Mouse (Mus musculus) liver, embryonic 13.5 days (tissue): Measurements from ENCODE around the gene Lrrc19. TPM values are rescaled to one million over a fixed set of nuclear protein-coding genes. Genes with fewer than 3 reads are reported as not detected.

Source experiments
- ATAC-seq: fragments of 200-750 bp; cut with Nextera tagmentation; 2 replicates; pipeline ENCODE4 v1.8.0; 2017; ENCODE audit warnings: low read depth, mild to moderate bottlenecking, moderate number of reproducible peaks, moderate library complexity
- DNase-seq: peaks from one replicate; pipeline ENCODE4 v3.0.0; 2022
- H3K27ac ChIP-seq: fragments of 300-500 bp; sonication (generic); 2 replicates; pipeline ENCODE4 v1.5.1; 2015; ENCODE audit warnings: moderate library complexity, mild to moderate bottlenecking, inconsistent platforms
- H3K27me3 ChIP-seq: fragments of 300-500 bp; sonication (generic); 2 replicates; pipeline ENCODE4 v1.6.1; 2015; ENCODE audit warnings: mild to moderate bottlenecking, inconsistent platforms
- H3K36me3 ChIP-seq: fragments of 300-500 bp; sonication (generic); 2 replicates; pipeline ENCODE4 v1.6.1; 2015; ENCODE audit warnings: mild to moderate bottlenecking, inconsistent platforms
- H3K4me1 ChIP-seq: fragments of 300-500 bp; sonication (generic); replicated peaks from 2 replicates; pipeline ENCODE4 v1.6.1; 2015; ENCODE audit warnings: inconsistent platforms
- H3K4me2 ChIP-seq: fragments of 300-500 bp; sonication (generic); 2 replicates; pipeline ENCODE4 v1.6.1; 2015; ENCODE audit warnings: inconsistent platforms, mild to moderate bottlenecking, moderate library complexity
- H3K4me3 ChIP-seq: fragments of 300-500 bp; sonication (generic); replicated peaks from 2 replicates; pipeline ENCODE4 v1.5.1; 2015; ENCODE audit warnings: mild to moderate bottlenecking, inconsistent platforms
- H3K9ac ChIP-seq: fragments of 300-500 bp; sonication (generic); 2 replicates; pipeline ENCODE4 v1.6.1; 2015; ENCODE audit warnings: mild to moderate bottlenecking, inconsistent platforms
- H3K9me3 ChIP-seq: fragments of 300-500 bp; sonication (generic); replicated peaks from 2 replicates; pipeline ENCODE4 v1.6.1; 2016; ENCODE audit warnings: inconsistent platforms
- WGBS: fragments of 180-500 bp; shearing (Covaris S2); methylation state at CpG from one replicate; pipeline ENCODE4 v1.1.7; 2015; ENCODE audit not compliant: insufficient replicate concordance; 5-methylcytosine and 5-hydroxymethylcytosine counted together
- polyA plus RNA-seq: library from polyadenylated mRNA; unstranded; fragments of >200 nt; fragmentation: Nextera tagmentation; extraction: Ambion mirVana; gene quantifications from 2 replicates; pipeline ENCODE4 v1.2.1, GENCODE M21; 2015

Gene Lrrc19
- polyA plus RNA-seq, 1 experiment from 2014 or later, result 0.10 TPM

DNA sequence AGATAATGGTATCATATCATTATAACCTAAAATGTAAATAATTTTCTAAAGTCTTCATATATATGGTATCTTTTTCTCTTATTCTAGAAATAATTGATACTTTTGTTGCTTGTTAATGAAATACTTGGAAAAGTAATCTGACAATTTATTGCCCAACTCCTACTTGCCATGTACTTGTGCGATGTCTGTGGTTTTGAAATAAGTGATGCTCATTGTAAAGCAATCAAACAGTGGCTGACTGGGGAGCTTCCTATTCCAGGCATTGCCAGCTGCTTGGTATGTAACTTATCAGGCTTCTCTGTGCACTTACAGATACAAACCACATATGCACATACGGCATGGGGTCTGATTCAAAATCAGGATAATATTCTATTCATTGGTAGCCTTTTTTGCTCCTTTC lies 29.9 kb downstream of the Lrrc19 start:
- H3K9ac ChIP-seq, result no peak overlapping the region
- DNase-seq (no peak), ATAC-seq (no peak)
- no peaks in the 10 kb centered on the region for H3K36me3 ChIP-seq
- no peak overlapping the region for H3K4me3 ChIP-seq
- H3K27me3 ChIP-seq, result no peaks in the 10 kb centered on the region
- H3K9me3 ChIP-seq, result no peaks in the 10 kb centered on the region
- WGBS, result 64% methylated on average over 2 of the region's 2 CpGs
- H3K4me1 ChIP-seq, result peaks cover under 1% of the 10 kb centered on the region
- no peak overlapping the region for H3K4me2 ChIP-seq
- no peak overlapping the region for H3K27ac ChIP-seq

DNA sequence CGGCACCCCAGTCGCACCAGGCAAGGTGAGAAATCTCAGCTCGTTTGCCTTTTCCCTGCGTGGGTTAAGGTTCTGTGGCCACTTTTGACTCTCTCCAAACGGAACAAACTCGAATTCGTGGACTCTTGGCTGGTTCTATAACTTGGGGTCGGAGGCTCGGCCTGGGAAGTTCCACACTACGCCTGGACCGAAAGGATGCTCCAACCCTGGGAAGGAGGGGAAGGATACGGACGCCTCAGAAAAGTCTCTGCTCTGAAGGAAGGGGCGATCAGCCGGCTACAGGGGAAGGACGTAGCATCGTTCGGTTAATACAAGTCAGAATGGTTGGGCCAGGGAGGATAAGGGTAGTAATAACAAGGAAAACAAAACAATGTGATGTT lies 35.3 kb downstream of the Lrrc19 start:
- Histone ChIP-seq H3K9ac (peak overlapping the region; percentile 71), H3K9me3 (no peaks in the 10 kb centered on the region), H3K27ac (no peak overlapping the region; the same call in 1 of the 2 replicates), H3K4me3 (peak overlapping the region; percentile 72), H3K4me2 (peak overlapping the region; percentile 92), H3K27me3 (no peaks in the 10 kb centered on the region), H3K4me1 (peaks cover 14% of the 10 kb centered on the region), H3K36me3 (no peaks in the 10 kb centered on the region)
- ATAC-seq (peak; percentile 45), DNase-seq (no peak)
- 1% methylated on average over 18 of the region's 18 CpGs for WGBS

DNA sequence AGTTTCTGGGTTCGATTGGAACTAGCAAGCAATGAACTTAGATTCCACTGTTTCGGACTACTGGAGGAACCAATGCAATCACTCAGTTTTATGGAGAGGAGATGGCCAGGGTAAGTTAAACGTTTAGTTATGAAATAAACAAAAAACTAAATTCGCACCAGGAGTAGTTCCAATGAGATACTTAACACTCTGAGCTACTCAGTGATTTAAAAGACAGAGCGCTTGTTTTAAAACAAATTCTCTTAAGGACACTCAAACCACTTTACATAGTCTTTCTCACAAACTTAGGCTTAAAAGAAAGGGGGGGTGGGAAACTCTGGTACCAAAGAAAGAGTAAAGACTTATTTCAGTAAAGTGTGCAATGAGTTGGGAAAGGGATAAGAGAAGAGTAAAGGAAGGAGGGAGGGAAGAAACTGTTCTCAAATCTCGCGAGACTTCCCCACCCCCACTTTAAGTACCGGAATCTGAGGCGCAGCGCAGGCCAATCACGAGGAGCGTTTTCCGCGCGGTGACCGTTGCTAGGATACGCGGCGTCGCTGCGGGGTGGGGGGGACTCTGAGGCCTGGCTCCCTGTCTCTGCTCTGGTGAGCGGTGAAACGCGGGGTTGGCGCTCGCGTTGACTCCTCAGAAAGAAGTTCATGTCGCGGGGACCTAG lies 35.8 kb downstream of the Lrrc19 start, which contains the start of gene Ift74:
TSS of gene Ift74 (plus strand) at position 520 of the 655 bp plus-strand sequence.
- DNase-seq (peak; percentile 88), ATAC-seq (peak; percentile 99)
- peak within 1 kb of the TSS; percentile 71 for H3K9ac ChIP-seq
- WGBS, result 4% methylated on average over 29 of the region's 29 CpGs
- no peaks in the 10 kb centered on the region for H3K36me3 ChIP-seq
- peaks cover 14% of the 10 kb centered on the region for H3K4me1 ChIP-seq
- no peak within 1 kb of the TSS; the same call in 1 of the 2 replicates for H3K27ac ChIP-seq
- H3K4me2 ChIP-seq, result peak within 1 kb of the TSS; percentile 92
- peak within 1 kb of the TSS; percentile 72 for H3K4me3 ChIP-seq
- H3K27me3 ChIP-seq, result no peaks in the 10 kb centered on the region
- no peaks in the 10 kb centered on the region for H3K9me3 ChIP-seq

DNA sequence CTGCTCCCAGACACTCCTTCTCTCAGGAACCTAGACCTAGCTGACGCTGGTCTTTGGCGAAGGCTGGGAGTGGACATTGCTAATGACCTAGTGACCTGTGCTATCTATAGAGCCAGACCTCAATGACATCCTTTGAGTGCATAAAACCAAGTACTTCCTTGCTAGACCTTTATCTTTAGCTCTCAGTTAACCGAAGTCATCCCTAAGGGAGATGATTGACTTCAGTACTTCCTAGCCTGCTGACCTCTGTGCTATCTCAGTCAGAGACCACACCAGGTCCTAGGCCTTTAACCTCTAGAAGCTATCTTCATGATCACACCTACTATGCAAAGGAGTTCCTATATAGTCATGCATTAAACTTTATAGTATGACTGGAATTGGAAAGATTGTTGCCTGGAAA lies 39.6 kb downstream of the Lrrc19 start:
- H3K9me3 ChIP-seq, result no peaks in the 10 kb centered on the region
- no peak for DNase-seq
- no peaks in the 10 kb centered on the region for H3K36me3 ChIP-seq
- 18% methylated on average over 3 of the region's 3 CpGs for WGBS
- no peak overlapping the region for H3K4me3 ChIP-seq
- no peak overlapping the region for H3K27ac ChIP-seq
- H3K27me3 ChIP-seq, result no peaks in the 10 kb centered on the region
- no peak overlapping the region for H3K9ac ChIP-seq
- peaks cover 14% of the 10 kb centered on the region for H3K4me1 ChIP-seq
- ATAC-seq, result no peak
- H3K4me2 ChIP-seq, result no peak overlapping the region

DNA sequence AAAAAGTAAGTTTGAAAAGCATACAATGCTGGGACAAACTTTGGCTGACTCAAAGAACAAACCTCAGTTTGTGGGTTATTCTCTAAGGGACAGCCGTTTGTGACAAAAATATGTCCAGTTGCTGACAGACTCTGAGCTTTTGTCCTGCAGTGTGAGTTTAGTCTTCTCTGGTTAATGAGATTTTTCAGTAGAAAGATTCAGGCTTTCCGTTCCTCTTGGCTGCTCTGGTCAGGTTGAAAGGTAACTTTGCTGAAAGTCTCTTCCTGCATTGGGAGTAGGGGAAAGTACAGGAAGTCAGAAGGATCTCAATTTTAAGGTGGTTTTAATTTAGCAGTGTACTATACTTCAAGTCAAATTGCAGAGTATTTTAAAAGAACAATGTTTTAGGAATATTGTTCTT lies 44.4 kb downstream of the Lrrc19 start:
- Histone ChIP-seq H3K4me3 (no peak overlapping the region), H3K4me2 (no peak overlapping the region), H3K9ac (no peak overlapping the region), H3K9me3 (no peaks in the 10 kb centered on the region), H3K36me3 (no peaks in the 10 kb centered on the region), H3K27ac (no peak overlapping the region), H3K4me1 (peaks cover 33% of the 10 kb centered on the region), H3K27me3 (no peaks in the 10 kb centered on the region)
- 72% methylated on average over 2 of the region's 2 CpGs for WGBS
- ATAC-seq, result no peak
- no peak for DNase-seq

DNA sequence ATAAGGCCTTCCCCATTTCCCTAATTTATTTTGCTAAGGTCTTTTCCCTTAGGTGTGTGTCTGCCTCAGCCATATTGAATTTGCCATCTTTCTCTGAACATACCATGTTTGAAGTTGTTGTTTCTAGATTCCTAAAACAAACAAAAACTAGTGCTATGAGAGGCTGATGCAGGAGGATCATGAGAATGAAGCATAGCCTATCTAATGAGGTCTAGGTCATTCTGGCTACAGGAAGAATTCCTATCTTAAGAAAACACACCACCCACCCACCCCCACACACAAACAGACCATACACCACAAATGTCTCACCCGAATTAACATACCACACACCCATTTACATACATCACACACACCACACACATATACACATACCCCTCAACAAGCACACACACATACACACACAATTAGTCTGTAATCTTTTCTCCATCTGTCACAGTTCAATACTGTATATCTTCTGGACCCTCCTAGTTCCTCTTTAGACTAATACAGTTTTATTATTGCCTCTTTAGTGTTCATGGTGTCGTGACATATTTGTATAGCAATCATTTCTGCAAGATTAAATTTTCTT lies 45.4 kb downstream of the Lrrc19 start:
- Histone ChIP-seq H3K9me3 (no peaks in the 10 kb centered on the region), H3K27me3 (no peaks in the 10 kb centered on the region), H3K36me3 (no peaks in the 10 kb centered on the region), H3K27ac (no peak overlapping the region), H3K9ac (peak overlapping the region; percentile 93; the same call in 1 of the 2 replicates), H3K4me3 (peak overlapping the region; percentile 99; the same call in 1 of the 2 replicates), H3K4me2 (peak overlapping the region; percentile 85), H3K4me1 (peaks cover 32% of the 10 kb centered on the region)
- ATAC-seq (no peak), DNase-seq (no peak)
- WGBS, result 55% methylated on average over 2 of the region's 2 CpGs

DNA sequence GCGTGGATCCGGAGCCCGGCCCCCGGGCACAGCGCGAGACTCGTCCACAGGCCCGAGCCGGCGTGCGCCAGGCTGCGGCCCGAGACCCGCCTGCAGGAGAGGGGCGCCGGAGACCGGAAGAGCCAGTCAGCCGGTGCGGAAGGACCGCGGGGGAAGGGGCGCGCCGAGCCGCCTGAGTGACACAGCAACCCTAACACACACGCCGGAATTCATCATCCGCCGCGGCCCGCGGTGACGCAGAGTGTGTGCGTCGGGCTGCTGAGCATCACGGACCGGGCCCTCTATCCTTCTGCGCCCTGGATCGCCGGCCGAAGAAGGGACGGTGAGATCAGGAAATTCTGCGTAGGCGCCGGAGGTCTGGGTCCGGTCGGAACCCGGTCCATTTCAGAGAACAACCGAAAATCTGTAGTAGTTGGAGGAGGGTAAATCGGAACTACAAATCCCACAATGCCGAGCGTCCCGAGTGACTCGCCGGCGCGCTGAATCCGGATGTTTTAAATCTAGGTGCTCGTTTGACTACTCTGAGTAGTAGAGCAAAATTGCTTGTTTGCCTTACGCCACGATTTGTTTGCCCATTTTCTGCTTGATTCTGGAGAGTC lies 46.8 kb downstream of the Lrrc19 start, which contains the start of gene Plaa:
TSS of gene Plaa (minus strand) at position 214 of the 599 bp plus-strand sequence.
- no peaks in the 10 kb centered on the region for H3K9me3 ChIP-seq
- ATAC-seq (peak; percentile 98), DNase-seq (peak; percentile 82)
- H3K36me3 ChIP-seq, result no peaks in the 10 kb centered on the region
- H3K4me1 ChIP-seq, result peaks cover 32% of the 10 kb centered on the region
- WGBS, result under 1% methylated on average over 60 of the region's 61 CpGs
- peak within 1 kb of the TSS; percentile 99 for H3K4me3 ChIP-seq
- H3K9ac ChIP-seq, result peak within 1 kb of the TSS; percentile 93
- H3K4me2 ChIP-seq, result peak within 1 kb of the TSS; percentile 85
- no peaks in the 10 kb centered on the region for H3K27me3 ChIP-seq
- H3K27ac ChIP-seq, result peak within 1 kb of the TSS; percentile 84

DNA sequence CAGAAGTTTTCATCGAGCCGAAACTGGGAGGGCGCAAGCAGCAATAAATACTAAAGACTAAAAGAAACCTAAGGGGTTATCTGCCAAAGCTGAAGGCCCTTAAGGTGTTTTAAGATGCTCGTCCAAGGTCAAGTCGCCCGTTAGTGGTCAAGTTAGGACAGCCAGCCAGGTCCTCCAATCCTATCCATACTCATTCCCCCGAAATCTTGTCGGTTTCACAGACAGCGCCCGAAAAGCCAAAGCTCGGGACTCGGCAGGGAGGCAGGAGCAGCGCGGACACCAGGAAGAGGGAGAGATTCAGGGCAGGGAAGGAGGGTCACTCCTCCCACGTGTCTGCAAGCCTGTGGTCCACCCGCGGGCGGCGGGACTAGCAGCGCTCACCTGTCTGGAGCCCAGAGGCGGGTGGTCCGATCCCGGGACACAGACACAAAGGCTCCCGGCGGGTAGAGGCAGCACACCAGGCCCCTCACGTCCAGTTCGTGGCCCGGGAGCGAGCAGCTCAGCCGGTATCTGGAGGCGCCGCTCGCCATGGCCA lies 47.4 kb downstream of the Lrrc19 start:
- peak overlapping the region; percentile 93 for H3K9ac ChIP-seq
- peaks cover 32% of the 10 kb centered on the region for H3K4me1 ChIP-seq
- peak overlapping the region; percentile 85 for H3K4me2 ChIP-seq
- 0% methylated on average over 33 of the region's 33 CpGs for WGBS
- DNase-seq, result no peak
- no peaks in the 10 kb centered on the region for H3K36me3 ChIP-seq
- H3K9me3 ChIP-seq, result no peaks in the 10 kb centered on the region
- peak overlapping the region; percentile 99 for H3K4me3 ChIP-seq
- peak; percentile 75 for ATAC-seq
- peak overlapping the region; percentile 84 for H3K27ac ChIP-seq
- no peaks in the 10 kb centered on the region for H3K27me3 ChIP-seq

DNA sequence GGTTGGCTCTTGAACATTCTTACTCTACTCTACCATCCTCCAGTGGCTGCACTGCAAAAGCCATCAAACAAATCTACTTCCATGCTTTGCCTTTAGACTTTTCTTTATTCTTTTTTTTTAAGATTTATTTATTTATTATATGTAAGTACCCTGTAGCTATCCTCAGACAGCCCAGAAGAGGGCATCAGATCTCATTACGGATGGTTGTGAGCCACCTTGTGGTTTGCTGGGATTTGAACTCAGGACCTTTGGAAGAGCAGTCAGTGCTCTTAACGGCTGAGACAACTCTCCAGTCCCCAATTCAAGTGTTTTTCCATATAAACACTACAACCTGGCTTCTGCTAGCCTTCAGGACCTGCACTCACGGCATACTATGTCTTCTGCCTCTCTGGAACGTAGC lies 48.5 kb downstream of the Lrrc19 start:
- no peaks in the 10 kb centered on the region for H3K36me3 ChIP-seq
- peak overlapping the region; percentile 85 for H3K4me2 ChIP-seq
- peak overlapping the region; percentile 99 for H3K4me3 ChIP-seq
- DNase-seq (no peak), ATAC-seq (no peak)
- 75% methylated on average over 4 of the region's 4 CpGs for WGBS
- no peaks in the 10 kb centered on the region for H3K27me3 ChIP-seq
- H3K9ac ChIP-seq, result 0 out of 2 replicates have a peak overlapping the region, but pooled peaks have one; percentile 93
- peaks cover 32% of the 10 kb centered on the region for H3K4me1 ChIP-seq
- H3K9me3 ChIP-seq, result no peaks in the 10 kb centered on the region
- no peak overlapping the region for H3K27ac ChIP-seq

DNA sequence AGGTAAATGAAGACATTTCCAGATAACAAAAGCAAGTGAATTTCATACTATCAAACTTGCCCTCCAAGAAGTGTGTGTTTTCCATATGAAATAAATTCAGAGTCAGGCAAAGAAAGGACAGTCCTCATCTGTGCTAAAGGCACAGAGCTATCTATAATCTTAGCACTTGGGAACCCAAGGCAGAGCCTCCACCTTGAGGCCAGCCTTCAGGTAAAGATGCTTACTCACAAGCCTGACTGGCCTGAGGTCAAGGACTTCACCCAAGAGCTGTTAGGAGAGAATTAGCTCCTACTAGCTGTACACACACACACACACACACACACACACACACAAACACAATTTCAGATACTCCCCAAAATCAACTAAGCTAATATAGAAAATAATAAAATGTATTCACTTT lies 57.2 kb downstream of the Lrrc19 start:
- no peak for ATAC-seq
- H3K36me3 ChIP-seq, result 0 out of 2 replicates have a peak, but pooled peaks cover 5% of the 10 kb centered on the region
- H3K4me3 ChIP-seq, result no peak overlapping the region
- peaks cover 26% of the 10 kb centered on the region for H3K4me1 ChIP-seq
- H3K4me2 ChIP-seq, result no peak overlapping the region
- no peak overlapping the region for H3K27ac ChIP-seq
- no peaks in the 10 kb centered on the region for H3K27me3 ChIP-seq
- H3K9me3 ChIP-seq, result no peaks in the 10 kb centered on the region
- no peak overlapping the region for H3K9ac ChIP-seq
- no peak for DNase-seq

DNA sequence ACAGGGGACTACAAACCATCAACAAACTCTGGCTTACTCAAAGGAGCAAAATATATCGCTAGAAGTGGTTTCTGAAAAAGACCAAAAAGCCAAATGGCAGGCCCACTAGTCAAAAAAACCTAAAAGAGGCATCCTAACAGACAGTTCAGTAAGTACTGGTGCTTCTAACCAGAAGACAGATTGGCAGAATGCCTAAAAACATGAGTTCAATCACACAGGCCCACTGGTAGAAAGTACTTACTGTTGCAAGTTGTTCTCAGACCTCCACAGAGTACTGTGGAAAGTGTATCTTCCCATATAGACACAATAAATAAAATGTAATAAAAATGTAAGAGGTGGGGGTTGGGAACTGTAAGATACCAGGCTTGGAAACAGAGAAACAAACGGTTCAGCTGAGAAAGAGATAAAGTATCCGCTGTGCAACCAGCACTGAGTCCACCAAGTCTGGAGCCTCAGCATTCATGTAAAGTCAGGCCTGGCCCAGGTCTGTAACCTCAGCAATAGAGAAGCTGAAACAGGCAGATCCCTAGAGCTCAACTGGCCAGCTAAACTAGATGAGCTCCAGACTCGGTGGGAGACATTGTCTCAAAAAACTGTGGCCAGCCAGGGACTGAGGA lies 58.1 kb downstream of the Lrrc19 start:
- WGBS, result 40% methylated on average over 4 of the region's 4 CpGs
- DNase-seq (no peak), ATAC-seq (no peak)
- Histone ChIP-seq H3K9me3 (no peaks in the 10 kb centered on the region), H3K27me3 (no peaks in the 10 kb centered on the region), H3K4me1 (peaks cover 26% of the 10 kb centered on the region), H3K4me3 (no peak overlapping the region), H3K36me3 (0 out of 2 replicates have a peak, but pooled peaks cover 5% of the 10 kb centered on the region), H3K4me2 (no peak overlapping the region), H3K27ac (no peak overlapping the region), H3K9ac (no peak overlapping the region; the same call in 1 of the 2 replicates)
